Mouse (Mus musculus) lung, postnatal 4 days (tissue): ENCODE data around the gene Cdh13.

Experiments used
- DNase-seq, 2 experiments: peaks; one replicate each; pipeline ENCODE4 v3.0.0; 2021

The Cdh13 gene

GRCm38 (mm10) chr8:118283600-118284111 is at the start of gene Cdh13:
Cdh13 (plus strand) TSS chr8:118283733.
- peak; percentile 13 to 26 for DNase-seq

GRCm38 (mm10) chr8:118235626-118236025 is 47.9 kb upstream of the Cdh13 start:
- no peak for DNase-seq

GRCm38 (mm10) chr8:118237150-118237620 is 46.3 kb upstream of the Cdh13 start:
- no peak for DNase-seq

- no peak for DNase-seq
Observed at GRCm38 (mm10) chr8:118238156-118238555, 45.4 kb upstream of the Cdh13 start.

GRCm38 (mm10) chr8:118239186-118239585 is 44.3 kb upstream of the Cdh13 start:
- no peak for DNase-seq

- DNase-seq, result no peak
Observed at GRCm38 (mm10) chr8:118249319-118249718, 34.2 kb upstream of the Cdh13 start.

GRCm38 (mm10) chr8:118249923-118250322 is 33.6 kb upstream of the Cdh13 start:
- DNase-seq, result no peak

GRCm38 (mm10) chr8:118263117-118263516 is 20.4 kb upstream of the Cdh13 start:
- DNase-seq, result no peak

DNA sequence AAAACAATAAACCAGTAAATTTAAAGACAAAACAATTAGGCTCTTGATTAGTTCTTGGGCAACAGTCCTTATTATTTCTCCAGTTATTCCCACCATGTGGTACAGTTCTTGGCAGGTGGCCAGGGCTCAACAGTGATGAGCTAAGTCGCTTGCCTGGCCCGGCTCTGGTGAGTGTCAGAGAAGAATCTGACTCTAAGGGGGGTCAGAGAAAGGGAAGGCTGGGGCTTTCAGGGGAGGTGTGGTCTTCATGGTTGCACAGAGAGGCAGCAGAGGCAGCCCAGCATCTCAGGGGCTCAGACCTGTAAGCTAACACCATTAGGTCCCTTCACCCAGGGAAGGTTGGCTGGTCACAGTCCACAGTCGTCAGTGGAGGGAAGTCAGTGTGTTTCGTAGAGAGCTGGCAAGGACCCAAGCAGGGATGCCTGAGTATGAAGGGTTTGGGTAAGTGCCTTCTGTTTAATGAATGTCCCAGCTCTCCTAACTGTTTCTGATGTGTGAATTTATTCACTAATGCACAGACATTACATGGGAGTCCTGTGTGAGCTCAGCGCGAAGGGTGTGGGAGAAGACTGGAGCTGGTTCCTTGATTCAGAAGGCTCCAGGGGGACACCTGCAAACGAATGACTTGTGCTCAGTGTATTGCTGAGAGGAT is 12.7 kb upstream of the Cdh13 start:
- no peak for DNase-seq

DNA sequence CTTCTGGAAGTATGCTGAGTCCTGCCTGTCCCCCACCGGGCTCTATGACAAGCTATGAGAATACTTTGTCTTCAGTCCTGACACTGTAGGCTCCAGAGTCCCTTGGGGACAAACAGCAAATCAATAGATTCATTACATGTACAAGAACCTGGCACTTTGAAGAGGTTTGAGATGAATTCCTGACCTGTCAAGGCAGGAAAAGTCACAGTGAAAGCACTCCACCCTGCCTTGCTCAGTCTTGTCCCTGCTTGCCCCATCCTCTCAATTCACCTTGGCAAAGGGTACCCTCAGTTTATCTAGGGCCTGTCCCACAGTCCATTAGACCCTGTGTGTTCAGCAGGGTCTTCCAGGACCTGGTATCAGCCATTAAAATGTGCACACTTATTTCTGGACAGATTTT is 11.0 kb upstream of the Cdh13 start:
- DNase-seq, result no peak

- no peak for DNase-seq
Observed at GRCm38 (mm10) chr8:118274243-118274642, 9.3 kb upstream of the Cdh13 start.

- DNase-seq, result peak; percentile 35 to 69
Observed at GRCm38 (mm10) chr8:118274688-118275087, 8.8 kb upstream of the Cdh13 start.

GRCm38 (mm10) chr8:118284112-118285029 is 838 bp downstream of the Cdh13 start:
- peak; percentile 24 to 34 for DNase-seq

GRCm38 (mm10) chr8:118285596-118286281 is 2.2 kb downstream of the Cdh13 start:
- DNase-seq, result no peak

DNA sequence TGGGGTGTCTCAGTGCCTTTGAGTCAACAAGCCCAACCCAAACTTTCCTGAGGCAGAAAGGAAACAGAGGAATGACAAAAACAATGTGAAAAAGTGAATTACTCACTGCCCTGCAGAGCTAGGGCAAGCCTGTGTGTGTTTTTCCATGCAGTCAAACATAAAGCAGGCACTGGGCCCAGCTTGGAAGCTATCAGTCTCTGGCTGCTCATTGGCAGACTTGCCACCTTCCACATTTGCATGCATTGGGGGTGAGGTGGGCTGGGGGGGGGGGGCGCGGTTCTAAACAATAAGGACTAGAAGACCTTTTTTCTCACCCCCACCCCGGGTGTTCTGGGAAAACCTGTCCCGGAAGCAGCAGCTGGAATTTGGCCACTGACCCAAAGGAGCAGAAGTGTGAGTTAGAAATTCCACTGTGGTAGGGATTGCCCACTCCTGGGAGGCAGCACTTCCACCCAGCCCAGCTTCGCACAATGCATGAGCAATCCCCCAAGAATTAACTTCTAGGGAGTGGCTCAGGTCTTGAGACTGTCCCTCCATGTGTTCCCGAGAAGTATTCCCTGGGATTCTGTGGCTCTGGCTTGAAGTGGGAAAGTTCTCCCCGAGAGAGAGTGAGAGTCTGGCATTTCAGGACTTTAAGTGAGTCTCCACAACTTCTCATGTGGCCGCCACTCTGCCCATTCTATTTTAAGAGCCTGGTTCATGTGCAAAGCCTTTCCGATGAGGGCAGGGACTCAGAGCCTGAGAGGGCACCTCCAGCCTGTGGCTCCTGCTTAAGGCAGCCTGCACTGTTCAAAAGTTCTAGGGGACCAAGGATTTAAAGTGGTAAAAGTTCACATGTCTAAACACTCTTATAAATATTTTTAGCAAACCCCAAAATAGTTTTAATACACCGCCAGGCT is 3.0 kb downstream of the Cdh13 start:
- DNase-seq, result peak; percentile 39 to 70

DNA sequence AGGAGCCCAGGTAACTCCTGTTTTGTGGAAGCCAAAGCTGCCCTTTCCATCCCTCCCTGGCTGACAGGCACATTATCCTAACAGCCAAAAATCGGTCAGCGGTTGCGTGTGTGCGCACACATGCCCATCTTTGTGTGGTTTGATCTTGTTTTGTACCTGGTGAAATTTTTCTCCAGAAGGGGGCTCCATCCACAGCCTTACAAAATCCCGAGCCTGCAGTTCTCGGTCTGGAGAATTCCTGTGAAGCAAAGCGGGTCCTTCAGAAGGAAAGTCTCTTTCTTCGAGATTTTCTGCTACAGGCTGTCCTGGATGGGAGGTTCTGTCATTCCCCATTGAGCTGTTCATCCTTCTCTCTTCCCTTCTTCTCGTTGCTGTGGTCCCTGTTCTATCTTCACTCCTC is 4.0 kb downstream of the Cdh13 start:
- DNase-seq, result peak in 1 of 2 experiments; percentile 14

- no peak for DNase-seq
Observed at GRCm38 (mm10) chr8:118288259-118288952, 4.9 kb downstream of the Cdh13 start.

DNA sequence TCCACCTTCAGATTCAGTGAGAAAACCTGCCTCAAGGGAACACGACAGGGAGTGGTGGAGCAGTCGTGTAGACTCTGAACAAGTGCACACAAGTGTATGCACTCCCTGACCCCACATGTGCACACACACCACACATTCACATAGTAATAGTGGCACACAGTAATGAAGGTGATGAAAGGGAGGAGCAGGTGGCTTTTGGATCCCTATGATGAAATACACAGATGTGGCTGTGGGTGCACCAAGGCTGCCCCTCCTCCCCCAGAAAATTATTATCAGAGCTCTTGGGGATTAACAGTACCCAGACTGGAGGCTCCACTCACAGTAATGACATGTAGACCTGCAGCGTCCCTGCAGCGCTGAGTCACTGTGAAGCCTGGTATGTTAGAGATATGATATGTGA is 5.6 kb downstream of the Cdh13 start:
- DNase-seq, result no peak

- peak in 1 of 2 experiments; percentile 9 for DNase-seq
Observed at GRCm38 (mm10) chr8:118289525-118289924, 6.0 kb downstream of the Cdh13 start.

DNA sequence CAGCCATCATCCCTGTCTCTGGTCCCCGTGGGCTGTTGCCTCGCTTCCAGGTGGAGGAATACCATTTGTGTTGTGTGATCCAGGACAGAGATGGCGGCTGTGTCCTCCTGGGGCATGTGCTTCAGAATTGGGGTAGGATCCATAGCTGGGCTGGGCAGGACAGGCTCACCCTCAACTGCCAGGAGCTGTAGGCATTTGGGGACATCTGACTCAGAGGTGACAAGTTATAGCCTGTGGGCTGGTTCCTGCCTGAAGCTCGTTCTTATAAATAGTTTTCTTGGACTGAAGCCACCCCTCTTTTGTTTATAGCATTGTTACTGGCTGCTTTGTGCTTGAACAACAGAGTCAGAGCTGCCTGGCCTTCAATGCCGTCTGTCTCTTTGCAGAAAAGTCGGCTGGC is 6.7 kb downstream of the Cdh13 start:
- peak in 1 of 2 experiments; percentile 19 for DNase-seq

- peak in 1 of 2 experiments; percentile 9 for DNase-seq
Observed at GRCm38 (mm10) chr8:118296477-118296876, 12.9 kb downstream of the Cdh13 start.
